Mouse (Mus musculus): Measurements from ENCODE around the gene Lmbr1l.

- TF ChIP-seq POLR2A (IDR thresholded peaks at IDR 0.05; ENCODE audit: borderline replicate concordance, extremely low read depth, low read depth, low read length): no peak
- no peak for TF ChIP-seq CTCF (IDR thresholded peaks at IDR 0.05; ENCODE audit: insufficient read depth, low read length)
These were observed 52.3 kb downstream of the Lmbr1l start for GRCm38 (mm10) chr15:98865771-98866170.

All from lung, adult 2 months (tissue).